Mouse (Mus musculus) G1E (cell line): ENCODE measurements around the gene Map7.

Source experiments
- CTCF ChIP-seq: IDR thresholded peaks from 2 replicates; pipeline ENCODE4 v1.5.1; 2012; ENCODE audit warnings: low read depth, low read length, inconsistent platforms, mixed read lengths
- GATA1 ChIP-seq: IDR thresholded peaks from 2 replicates; pipeline ENCODE4 v1.6.1; 2012; ENCODE audit warnings: borderline replicate concordance, low read length, inconsistent platforms, mixed read lengths
- POLR2AphosphoS5 ChIP-seq: IDR thresholded peaks from 2 replicates; pipeline ENCODE4 v1.6.1; 2012; ENCODE audit warnings: low read depth, low read length, inconsistent platforms; ENCODE audit not compliant: insufficient replicate concordance
- TAL1 ChIP-seq: conservative IDR thresholded peaks from 2 replicates; pipeline ENCODE4 v1.6.1; 2012; ENCODE audit warnings: low read depth, low read length, inconsistent platforms, mixed read lengths

DNA sequence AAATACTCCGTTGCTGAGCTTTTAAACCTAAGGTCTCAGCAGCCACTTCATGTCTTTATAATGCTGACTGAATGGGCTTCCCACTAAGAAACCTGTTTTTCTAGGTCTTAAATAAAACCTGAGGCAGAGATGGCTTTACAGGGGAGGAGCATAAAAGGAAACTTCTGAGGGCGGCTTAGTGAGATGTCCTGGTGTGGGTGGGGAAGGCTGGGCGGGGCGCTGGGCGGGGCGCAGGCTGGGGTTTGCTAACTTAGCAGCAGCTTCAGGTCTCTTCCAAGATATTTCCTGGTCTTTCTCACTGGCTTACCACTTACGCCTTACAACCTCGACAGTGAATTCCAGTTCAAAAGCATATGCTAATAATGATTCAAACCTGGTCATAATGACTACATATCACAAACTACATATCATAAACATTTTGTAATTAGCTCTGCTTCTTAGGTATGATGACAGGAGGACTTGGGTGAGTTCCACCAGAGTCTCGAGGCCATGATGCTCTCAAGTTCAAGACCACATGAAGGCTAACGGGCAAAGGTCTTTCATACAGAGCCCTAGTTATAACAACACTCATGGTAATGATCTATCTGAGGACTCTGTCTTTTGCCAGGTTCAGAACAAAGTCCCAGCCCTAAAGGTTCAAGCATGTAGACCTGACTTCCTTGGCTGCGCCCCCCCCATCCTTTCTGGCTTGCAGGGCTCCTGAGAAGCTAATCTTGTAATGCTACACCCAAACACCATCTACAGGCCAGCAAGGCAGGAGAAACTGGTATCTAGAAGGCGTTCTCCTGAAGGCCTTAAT is 30.7 kb downstream of the Map7 start:
- no peak for TF ChIP-seq CTCF
- no peak for TF ChIP-seq GATA1
- no peak for TF ChIP-seq POLR2AphosphoS5
- TF ChIP-seq TAL1 = no peak
